Mouse (Mus musculus): ENCODE measurements at regions not wholly inside any gene's neighbourhood (a gene's known extent, or its start where the extent isn't known, plus 50 kb on each side); places are given as distances from the start of the nearest gene placed in this dataset.

DNA sequence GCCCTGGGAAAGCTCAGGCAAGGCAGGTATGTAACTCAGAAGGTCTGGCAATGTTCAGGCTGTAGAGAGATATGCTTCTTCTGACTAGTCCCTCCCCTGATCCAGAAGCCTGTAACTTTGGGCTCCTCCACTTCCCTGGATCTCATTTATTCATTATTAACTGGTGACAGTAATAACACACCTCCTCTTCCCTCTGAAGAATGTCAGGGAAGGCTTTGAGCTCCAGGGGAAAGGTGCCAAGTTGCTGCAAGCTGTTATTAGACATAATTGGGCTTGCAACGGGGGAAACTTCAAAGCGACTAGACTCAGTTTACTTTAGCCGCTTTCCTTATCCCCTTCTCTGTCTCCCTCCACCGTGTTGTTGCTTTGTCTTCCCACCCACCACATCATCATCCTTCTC lies 75.6 kb upstream of the Tmprss2 start:
- Histone ChIP-seq H3K4me3 (replicated peaks; ENCODE audit: low read length) (no peak overlapping the region), H3K27ac (replicated peaks; ENCODE audit: low read depth, low read length) (no peak overlapping the region), H3K4me2 (replicated peaks; ENCODE audit: low read depth, low read length, severe bottlenecking) (no peak overlapping the region), H3K4me1 (ENCODE audit: control insufficient read depth, insufficient read depth, low read length) (no peaks in the 10 kb centered on the region), H3K9ac (ENCODE audit: low read depth, low read length, severe bottlenecking) (no peak overlapping the region), H3K36me3 (ENCODE audit: control insufficient read depth, insufficient read depth, low read length) (no peaks in the 10 kb centered on the region), H3K9me3 (ENCODE audit: control insufficient read depth, low read length) (no peaks in the 10 kb centered on the region), H3K27me3 (ENCODE audit: control insufficient read depth, insufficient read depth, low read length) (no peaks in the 10 kb centered on the region)
- TF ChIP-seq POLR2A (IDR thresholded peaks at IDR 0.05; ENCODE audit: borderline replicate concordance, extremely low read depth, insufficient read depth, insufficient read length), result no peak
- ATAC-seq (ENCODE audit: low FRiP score, low read depth) (no peak), DNase-seq (ENCODE audit: low spot score) (no peak)
- 55% methylated on average over 4 of the region's 4 CpGs for WGBS

DNA sequence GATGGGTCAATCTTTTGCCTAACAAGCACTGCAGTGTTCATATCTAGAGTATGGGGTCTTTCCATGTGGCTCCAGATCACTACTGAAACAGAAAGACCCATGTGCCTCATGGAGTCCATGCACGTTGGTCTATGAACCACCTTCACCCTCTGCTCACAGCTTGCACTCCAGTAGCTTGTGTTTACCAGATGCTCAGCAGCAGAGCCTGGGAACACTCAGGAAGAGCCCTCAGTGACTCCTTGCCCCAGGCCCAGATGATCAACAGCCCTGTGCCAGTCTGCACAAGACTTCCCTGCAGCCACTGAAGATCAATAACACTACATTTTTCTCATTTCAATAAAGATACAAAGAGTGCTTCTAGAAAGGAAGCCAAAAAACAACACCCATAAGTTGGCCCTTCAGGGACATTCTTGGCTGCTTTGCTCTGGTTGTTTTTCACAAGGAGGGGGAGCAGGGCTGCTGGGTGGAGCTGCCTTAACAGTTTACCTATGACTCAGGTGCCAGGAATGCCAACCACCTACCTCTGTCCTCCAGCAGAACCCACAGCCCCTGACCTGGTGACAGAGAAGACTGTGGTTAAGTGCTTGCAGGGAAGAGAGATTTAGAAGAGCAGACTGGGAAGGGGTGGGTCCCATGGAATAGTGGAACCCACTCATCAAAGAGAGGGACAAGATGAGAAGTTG lies 74.7 kb upstream of the Tmprss2 start:
- no peak for ATAC-seq (ENCODE audit: low FRiP score, low read depth)
- Histone ChIP-seq H3K9me3 (ENCODE audit: control insufficient read depth, low read length) (no peaks in the 10 kb centered on the region), H3K4me1 (ENCODE audit: control insufficient read depth, insufficient read depth, low read length) (no peaks in the 10 kb centered on the region), H3K36me3 (ENCODE audit: control insufficient read depth, insufficient read depth, low read length) (no peaks in the 10 kb centered on the region), H3K4me3 (replicated peaks; ENCODE audit: low read length) (no peak overlapping the region), H3K9ac (ENCODE audit: low read depth, low read length, severe bottlenecking) (no peak overlapping the region), H3K27me3 (ENCODE audit: control insufficient read depth, insufficient read depth, low read length) (no peaks in the 10 kb centered on the region), H3K27ac (replicated peaks; ENCODE audit: low read depth, low read length) (no peak overlapping the region), H3K4me2 (replicated peaks; ENCODE audit: low read depth, low read length, severe bottlenecking) (no peak overlapping the region)
- no peak for DNase-seq (ENCODE audit: low spot score)
- WGBS, result 72% methylated on average over 1 of the region's 1 CpGs
- no peak for TF ChIP-seq POLR2A (IDR thresholded peaks at IDR 0.05; ENCODE audit: borderline replicate concordance, extremely low read depth, insufficient read depth, insufficient read length)

DNA sequence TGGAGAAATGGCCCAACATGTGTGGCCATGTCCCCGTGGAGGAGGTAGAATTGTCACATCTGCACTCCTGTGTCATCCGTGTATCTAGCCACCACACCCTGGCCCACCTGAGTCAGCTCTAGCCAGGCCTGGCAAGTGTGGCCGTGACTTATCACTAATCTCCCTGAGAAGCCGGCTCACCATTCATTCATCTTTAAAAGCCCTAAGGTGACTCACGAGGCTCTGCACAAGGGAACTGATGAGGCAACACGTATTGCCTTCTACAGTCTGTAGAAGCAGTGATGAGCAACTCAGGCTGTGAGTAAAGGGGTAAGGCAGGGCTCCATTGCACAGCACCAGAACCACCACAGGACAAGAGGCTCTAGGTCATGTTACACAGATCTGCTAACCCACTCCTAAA lies 70.2 kb upstream of the Tmprss2 start:
- TF ChIP-seq POLR2A (IDR thresholded peaks at IDR 0.05; ENCODE audit: borderline replicate concordance, extremely low read depth, insufficient read depth, insufficient read length), result no peak
- H3K9me3 ChIP-seq (ENCODE audit: control insufficient read depth, low read length), result no peaks in the 10 kb centered on the region
- no peak overlapping the region for H3K4me2 ChIP-seq (replicated peaks; ENCODE audit: low read depth, low read length, severe bottlenecking)
- no peaks in the 10 kb centered on the region for H3K27me3 ChIP-seq (ENCODE audit: control insufficient read depth, insufficient read depth, low read length)
- WGBS, result 74% methylated on average over 6 of the region's 6 CpGs
- no peak overlapping the region for H3K4me3 ChIP-seq (replicated peaks; ENCODE audit: low read length)
- H3K4me1 ChIP-seq (ENCODE audit: control insufficient read depth, insufficient read depth, low read length), result no peaks in the 10 kb centered on the region
- ATAC-seq (ENCODE audit: low FRiP score, low read depth), result no peak
- H3K9ac ChIP-seq (ENCODE audit: low read depth, low read length, severe bottlenecking), result no peak overlapping the region
- no peak for DNase-seq (ENCODE audit: low spot score)
- no peak overlapping the region for H3K27ac ChIP-seq (replicated peaks; ENCODE audit: low read depth, low read length)
- H3K36me3 ChIP-seq (ENCODE audit: control insufficient read depth, insufficient read depth, low read length), result no peaks in the 10 kb centered on the region

DNA sequence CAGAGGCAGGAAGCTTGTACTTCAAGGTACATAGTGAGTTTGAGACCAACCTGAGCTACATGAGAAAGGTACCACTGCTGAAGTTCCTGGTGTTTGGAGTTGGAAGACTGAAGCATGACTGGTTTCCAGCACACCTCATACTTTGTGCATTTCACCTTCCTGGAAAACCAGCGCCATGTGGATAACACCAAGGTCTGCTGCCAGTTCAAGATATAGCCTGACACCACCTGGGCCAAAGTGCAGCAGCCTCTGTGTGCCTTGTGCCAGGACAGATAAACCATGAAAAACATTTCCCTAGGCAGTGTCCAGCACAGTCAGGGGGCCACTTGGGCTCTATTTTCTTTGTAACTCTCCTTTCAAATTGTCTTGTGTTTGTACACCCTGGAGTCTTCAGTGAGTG lies 68.8 kb upstream of the Tmprss2 start:
- no peak for ATAC-seq (ENCODE audit: low FRiP score, low read depth)
- Histone ChIP-seq H3K36me3 (ENCODE audit: control insufficient read depth, insufficient read depth, low read length) (no peaks in the 10 kb centered on the region), H3K4me3 (replicated peaks; ENCODE audit: low read length) (no peak overlapping the region), H3K4me1 (ENCODE audit: control insufficient read depth, insufficient read depth, low read length) (no peaks in the 10 kb centered on the region), H3K9ac (ENCODE audit: low read depth, low read length, severe bottlenecking) (no peak overlapping the region), H3K4me2 (replicated peaks; ENCODE audit: low read depth, low read length, severe bottlenecking) (no peak overlapping the region), H3K27ac (replicated peaks; ENCODE audit: low read depth, low read length) (no peak overlapping the region), H3K27me3 (ENCODE audit: control insufficient read depth, insufficient read depth, low read length) (no peaks in the 10 kb centered on the region), H3K9me3 (ENCODE audit: control insufficient read depth, low read length) (no peaks in the 10 kb centered on the region)
- DNase-seq (ENCODE audit: low spot score), result no peak
- WGBS, result 82% methylated on average over 1 of the region's 1 CpGs
- TF ChIP-seq POLR2A (IDR thresholded peaks at IDR 0.05; ENCODE audit: borderline replicate concordance, extremely low read depth, insufficient read depth, insufficient read length), result no peak

DNA sequence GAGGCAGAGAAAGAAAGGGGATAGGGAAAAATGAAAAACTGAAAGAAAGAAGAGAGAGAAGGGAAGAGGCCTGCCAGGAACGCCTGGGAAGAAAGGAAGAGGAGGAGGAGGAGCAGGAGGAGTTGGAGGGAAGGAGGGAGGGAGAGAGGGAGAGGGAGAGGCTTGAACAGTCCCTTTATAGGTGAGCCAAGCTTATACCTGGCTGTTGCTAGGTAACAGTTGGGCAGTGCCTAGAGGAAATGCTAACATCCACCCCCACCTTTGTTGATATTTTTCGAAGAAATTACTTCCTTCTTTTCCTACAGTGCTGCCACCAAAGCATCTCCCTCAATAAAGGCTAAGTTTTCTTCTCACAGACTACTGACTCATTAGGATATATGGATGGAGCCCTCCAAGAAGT lies 68.3 kb upstream of the Tmprss2 start:
- 58% methylated on average over 2 of the region's 2 CpGs for WGBS
- no peak overlapping the region for H3K4me2 ChIP-seq (replicated peaks; ENCODE audit: low read depth, low read length, severe bottlenecking)
- DNase-seq (ENCODE audit: low spot score) (no peak), ATAC-seq (ENCODE audit: low FRiP score, low read depth) (no peak)
- no peak overlapping the region for H3K4me3 ChIP-seq (replicated peaks; ENCODE audit: low read length)
- TF ChIP-seq POLR2A (IDR thresholded peaks at IDR 0.05; ENCODE audit: borderline replicate concordance, extremely low read depth, insufficient read depth, insufficient read length), result no peak
- no peaks in the 10 kb centered on the region for H3K9me3 ChIP-seq (ENCODE audit: control insufficient read depth, low read length)
- H3K4me1 ChIP-seq (ENCODE audit: control insufficient read depth, insufficient read depth, low read length), result no peaks in the 10 kb centered on the region
- H3K27me3 ChIP-seq (ENCODE audit: control insufficient read depth, insufficient read depth, low read length), result no peaks in the 10 kb centered on the region
- no peak overlapping the region for H3K27ac ChIP-seq (replicated peaks; ENCODE audit: low read depth, low read length)
- H3K9ac ChIP-seq (ENCODE audit: low read depth, low read length, severe bottlenecking), result no peak overlapping the region
- no peaks in the 10 kb centered on the region for H3K36me3 ChIP-seq (ENCODE audit: control insufficient read depth, insufficient read depth, low read length)

DNA sequence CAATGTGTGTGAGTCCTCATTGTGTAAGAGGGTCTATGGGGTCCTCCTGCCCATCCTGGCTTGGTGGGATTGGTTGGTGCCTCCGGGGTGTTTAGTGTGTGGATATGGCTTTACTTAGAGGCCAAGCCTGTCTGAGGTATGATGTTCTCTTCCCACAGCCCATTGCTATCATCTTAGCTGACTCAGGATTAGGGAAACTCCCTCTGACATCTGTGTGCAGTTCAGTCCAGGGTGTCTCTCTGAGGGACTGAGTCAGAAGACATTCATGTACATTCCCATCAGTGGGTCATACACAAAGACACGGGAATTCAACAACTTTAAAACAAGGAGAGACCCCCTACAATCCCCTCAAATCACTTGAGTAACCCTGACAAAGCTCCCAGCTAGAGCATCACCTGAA lies 66.6 kb upstream of the Tmprss2 start:
- Histone ChIP-seq H3K36me3 (ENCODE audit: control insufficient read depth, insufficient read depth, low read length) (no peaks in the 10 kb centered on the region), H3K9ac (ENCODE audit: low read depth, low read length, severe bottlenecking) (no peak overlapping the region), H3K4me1 (ENCODE audit: control insufficient read depth, insufficient read depth, low read length) (no peaks in the 10 kb centered on the region), H3K27me3 (ENCODE audit: control insufficient read depth, insufficient read depth, low read length) (no peaks in the 10 kb centered on the region), H3K4me2 (replicated peaks; ENCODE audit: low read depth, low read length, severe bottlenecking) (no peak overlapping the region), H3K4me3 (replicated peaks; ENCODE audit: low read length) (no peak overlapping the region), H3K27ac (replicated peaks; ENCODE audit: low read depth, low read length) (no peak overlapping the region), H3K9me3 (ENCODE audit: control insufficient read depth, low read length) (no peaks in the 10 kb centered on the region)
- ATAC-seq (ENCODE audit: low FRiP score, low read depth) (no peak), DNase-seq (ENCODE audit: low spot score) (no peak)
- WGBS, result 66% methylated on average over 2 of the region's 2 CpGs
- no peak for TF ChIP-seq POLR2A (IDR thresholded peaks at IDR 0.05; ENCODE audit: borderline replicate concordance, extremely low read depth, insufficient read depth, insufficient read length)
